Mouse (Mus musculus): ENCODE results near the gene Nelfb. TPM values are rescaled to one million over a fixed set of nuclear protein-coding genes. Genes with fewer than 3 reads are reported as not detected.

Nelfb gene
- polyA plus RNA-seq, 1 experiment from 2014 or later, result 102 TPM

DNA sequence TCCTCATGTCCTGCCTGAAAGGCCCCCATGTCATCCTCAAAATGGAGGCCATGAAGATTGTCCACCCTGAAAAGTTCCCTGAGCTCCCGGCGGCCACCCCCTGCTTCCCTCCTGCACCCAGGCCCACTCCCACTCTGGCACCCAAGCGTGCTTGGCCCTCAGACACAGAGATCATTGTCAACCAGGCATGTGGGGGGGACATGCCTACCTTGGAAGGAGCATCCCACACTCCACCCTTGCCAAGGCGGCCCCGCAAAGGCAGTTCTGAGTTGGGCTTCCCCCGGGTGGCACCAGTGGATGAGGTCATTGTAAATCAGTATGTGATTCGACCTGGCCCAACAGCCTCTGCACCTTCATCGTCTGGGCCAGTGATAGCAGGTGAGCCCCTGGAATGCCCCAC lies 32.1 kb upstream of the Nelfb start:
- H3K9ac ChIP-seq (ENCODE audit: low read length), result no peak overlapping the region
- no peak overlapping the region for H3K4me3 ChIP-seq (ENCODE audit: low read depth, low read length)
- ATAC-seq (ENCODE audit: low FRiP score), result no peak

DNA sequence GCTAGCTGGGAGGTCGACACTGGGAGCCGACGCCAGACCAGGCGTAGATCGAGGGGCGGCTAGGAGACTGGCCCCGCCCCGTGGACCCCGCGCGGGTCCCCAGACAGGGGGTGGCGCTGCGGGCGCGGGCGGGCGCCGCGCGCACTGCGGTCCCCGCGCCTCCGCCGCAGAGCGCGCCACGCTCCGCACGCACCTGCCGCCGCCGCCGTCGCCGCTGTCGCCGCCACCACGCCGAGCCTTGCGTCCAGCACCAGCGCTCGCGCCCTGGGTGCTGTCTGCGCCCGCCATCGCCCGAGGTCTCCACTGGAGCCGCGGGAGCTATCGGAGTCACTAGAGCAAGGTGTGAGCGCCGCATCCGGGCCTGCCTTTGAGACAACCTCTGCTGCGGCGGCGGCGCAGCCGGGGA lies 30.8 kb upstream of the Nelfb start, which contains the start of the genes Rnf208 and Cysrt1:
Rnf208 (plus strand) TSS at position 155 of the 406 bp plus-strand sequence.
Cysrt1 (minus strand) TSS at position 352 of the 406 bp plus-strand sequence.
- H3K9ac ChIP-seq (ENCODE audit: low read length), result peak within 1 kb of the TSS; percentile 57
- no peak within 1 kb of the TSS for H3K27ac ChIP-seq (ENCODE audit: low read depth, low read length)
- H3K4me3 ChIP-seq (ENCODE audit: low read depth, low read length), result peak within 1 kb of the TSS; percentile 43
- under 1% methylated on average over 24 of the region's 59 CpGs for WGBS
- peak; percentile 62 for ATAC-seq (ENCODE audit: low FRiP score)
- no peaks in the 10 kb centered on the region for H3K36me3 ChIP-seq (ENCODE audit: control insufficient read depth, insufficient read depth, low read length)
- H3K27me3 ChIP-seq (ENCODE audit: control insufficient read depth, insufficient read depth, low read length), result peaks cover 6% of the 10 kb centered on the region
- H3K4me1 ChIP-seq (ENCODE audit: control insufficient read depth, insufficient read depth, low read length), result peaks cover 18% of the 10 kb centered on the region
- H3K4me2 ChIP-seq, result peak within 1 kb of the TSS; percentile 63
- H3K9me3 ChIP-seq (ENCODE audit: control insufficient read depth, low read length), result no peaks in the 10 kb centered on the region
- DNase-seq (ENCODE audit: low spot score, missing footprints), result peak; percentile 88

More for the DNA sequence above, 32.1 kb upstream of the Nelfb start:
- Histone ChIP-seq H3K9me3 (ENCODE audit: control insufficient read depth, low read length) (no peaks in the 10 kb centered on the region), H3K27ac (ENCODE audit: low read depth, low read length) (no peak overlapping the region), H3K27me3 (ENCODE audit: control insufficient read depth, insufficient read depth, low read length) (peaks cover 6% of the 10 kb centered on the region), H3K36me3 (ENCODE audit: control insufficient read depth, insufficient read depth, low read length) (no peaks in the 10 kb centered on the region; the same call in none of the 2 replicates), H3K4me2 (peak overlapping the region; percentile 63), H3K4me1 (ENCODE audit: control insufficient read depth, insufficient read depth, low read length) (peaks cover 18% of the 10 kb centered on the region)
- whole genome bisulfite sequencing, result 81% methylated on average over 8 of the region's 8 CpGs
- no peak for DNase-seq (ENCODE audit: low spot score, missing footprints)

DNA sequence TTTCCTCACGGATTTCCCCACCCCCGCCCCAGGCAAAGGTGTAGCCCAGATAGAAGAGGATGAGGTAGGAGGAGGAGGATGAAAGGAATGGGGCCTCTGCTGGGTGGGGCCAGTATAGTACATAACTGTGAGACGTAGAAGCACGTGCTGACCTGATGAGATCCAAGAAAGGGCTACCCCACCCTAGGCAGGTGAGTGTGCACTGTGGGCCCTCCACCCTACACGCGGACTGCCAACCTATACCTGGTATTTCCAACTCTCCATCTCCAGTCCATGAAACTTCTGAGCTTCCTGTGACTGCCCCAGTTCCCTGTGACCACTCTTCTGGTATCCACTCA lies 30.1 kb upstream of the Nelfb start:
- no peaks in the 10 kb centered on the region for H3K9me3 ChIP-seq (ENCODE audit: control insufficient read depth, low read length)
- no peak overlapping the region for H3K27ac ChIP-seq (ENCODE audit: low read depth, low read length)
- peak; percentile 91 for DNase-seq (ENCODE audit: low spot score, missing footprints)

DNA sequence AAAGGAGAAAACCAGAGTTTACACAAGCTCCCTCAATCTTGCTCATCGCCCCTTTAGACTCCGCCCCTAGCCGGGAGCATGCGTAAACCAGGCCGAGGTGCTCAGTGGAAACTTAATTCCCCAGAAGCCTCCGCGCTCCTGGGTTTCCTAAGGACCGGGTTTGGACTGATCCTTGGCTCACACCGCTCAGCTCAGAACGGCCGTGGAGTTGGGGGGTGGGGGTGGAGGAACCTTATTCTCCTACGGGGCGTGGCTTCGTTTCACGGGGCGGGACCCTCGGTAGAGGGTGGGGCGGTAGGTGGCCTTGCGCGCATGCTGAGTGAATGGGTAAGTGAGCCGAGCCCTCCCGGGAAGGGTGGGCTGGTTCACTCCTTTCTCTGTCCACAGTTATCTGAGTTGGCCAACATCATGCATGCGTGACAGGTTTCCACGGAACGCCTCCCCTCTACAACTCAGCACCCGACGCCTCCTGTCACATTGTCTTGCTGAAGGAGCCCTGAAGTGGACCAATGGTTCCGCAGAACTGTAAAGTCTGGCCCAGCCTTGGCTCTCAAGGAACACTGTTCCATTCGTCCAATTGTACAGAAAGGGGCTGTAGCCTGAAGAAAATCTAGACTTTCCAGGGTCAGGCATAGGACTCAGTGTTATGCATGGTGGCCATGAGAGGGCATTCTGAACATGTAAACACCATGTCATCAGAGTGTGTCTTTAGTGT lies 29.6 kb upstream of the Nelfb start:
- Histone ChIP-seq H3K27ac (ENCODE audit: low read depth, low read length) (no peak overlapping the region), H3K9ac (ENCODE audit: low read length) (peak overlapping the region; percentile 17), H3K27me3 (ENCODE audit: control insufficient read depth, insufficient read depth, low read length) (peaks cover 6% of the 10 kb centered on the region), H3K36me3 (ENCODE audit: control insufficient read depth, insufficient read depth, low read length) (no peaks in the 10 kb centered on the region), H3K4me3 (ENCODE audit: low read depth, low read length) (peak overlapping the region; percentile 43), H3K9me3 (ENCODE audit: control insufficient read depth, low read length) (no peaks in the 10 kb centered on the region), H3K4me1 (ENCODE audit: control insufficient read depth, insufficient read depth, low read length) (peaks cover 18% of the 10 kb centered on the region), H3K4me2 (peak overlapping the region; percentile 63)
- peak; percentile 72 for ATAC-seq (ENCODE audit: low FRiP score)
- 1% methylated on average over 29 of the region's 29 CpGs for WGBS
- DNase-seq (ENCODE audit: low spot score, missing footprints), result peak; percentile 96

More for the DNA sequence above, 30.1 kb upstream of the Nelfb start:
- 17% methylated on average over 6 of the region's 6 CpGs for WGBS
- peaks cover 18% of the 10 kb centered on the region for H3K4me1 ChIP-seq (ENCODE audit: control insufficient read depth, insufficient read depth, low read length)
- H3K36me3 ChIP-seq (ENCODE audit: control insufficient read depth, insufficient read depth, low read length), result no peaks in the 10 kb centered on the region
- peak overlapping the region; percentile 63 for H3K4me2 ChIP-seq
- H3K27me3 ChIP-seq (ENCODE audit: control insufficient read depth, insufficient read depth, low read length), result peaks cover 6% of the 10 kb centered on the region
- ATAC-seq (ENCODE audit: low FRiP score), result peak; percentile 18; the same call in 1 of the 2 replicates
- peak overlapping the region; percentile 57 for H3K9ac ChIP-seq (ENCODE audit: low read length)
- peak overlapping the region; percentile 43 for H3K4me3 ChIP-seq (ENCODE audit: low read depth, low read length)

DNA sequence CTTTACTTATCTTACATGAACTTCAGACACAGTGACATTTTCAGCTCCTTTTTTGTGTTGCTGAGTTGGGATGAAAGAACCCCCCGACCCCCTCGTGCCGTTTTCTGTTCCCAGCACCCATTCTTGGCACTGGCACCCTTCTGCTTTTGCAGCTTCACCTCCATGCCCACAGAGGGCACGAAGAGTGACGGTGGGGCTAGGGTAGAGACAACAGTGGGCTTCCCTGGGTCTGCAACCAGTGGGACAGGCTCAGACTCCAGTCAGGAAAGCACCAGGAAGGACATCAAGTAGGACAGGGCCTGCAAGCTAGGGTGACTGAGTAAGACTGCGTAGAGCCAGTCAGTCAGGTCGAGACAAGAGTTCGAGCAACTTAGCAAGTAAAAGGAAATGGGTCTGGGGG lies 29.0 kb upstream of the Nelfb start:
- H3K9me3 ChIP-seq (ENCODE audit: control insufficient read depth, low read length), result no peaks in the 10 kb centered on the region
- ATAC-seq (ENCODE audit: low FRiP score) (peak; percentile 10; the same call in 1 of the 2 replicates), DNase-seq (ENCODE audit: low spot score, missing footprints) (no peak)
- peak overlapping the region; percentile 63 for H3K4me2 ChIP-seq
- no peaks in the 10 kb centered on the region for H3K36me3 ChIP-seq (ENCODE audit: control insufficient read depth, insufficient read depth, low read length)
- H3K4me3 ChIP-seq (ENCODE audit: low read depth, low read length), result peak overlapping the region; percentile 43
- no peak overlapping the region for H3K27ac ChIP-seq (ENCODE audit: low read depth, low read length)
- 46% methylated on average over 8 of the region's 8 CpGs for WGBS
- H3K4me1 ChIP-seq (ENCODE audit: control insufficient read depth, insufficient read depth, low read length), result peaks cover 18% of the 10 kb centered on the region
- peak overlapping the region; percentile 25; the same call in 1 of the 2 replicates for H3K9ac ChIP-seq (ENCODE audit: low read length)
- peaks cover 6% of the 10 kb centered on the region for H3K27me3 ChIP-seq (ENCODE audit: control insufficient read depth, insufficient read depth, low read length)

DNA sequence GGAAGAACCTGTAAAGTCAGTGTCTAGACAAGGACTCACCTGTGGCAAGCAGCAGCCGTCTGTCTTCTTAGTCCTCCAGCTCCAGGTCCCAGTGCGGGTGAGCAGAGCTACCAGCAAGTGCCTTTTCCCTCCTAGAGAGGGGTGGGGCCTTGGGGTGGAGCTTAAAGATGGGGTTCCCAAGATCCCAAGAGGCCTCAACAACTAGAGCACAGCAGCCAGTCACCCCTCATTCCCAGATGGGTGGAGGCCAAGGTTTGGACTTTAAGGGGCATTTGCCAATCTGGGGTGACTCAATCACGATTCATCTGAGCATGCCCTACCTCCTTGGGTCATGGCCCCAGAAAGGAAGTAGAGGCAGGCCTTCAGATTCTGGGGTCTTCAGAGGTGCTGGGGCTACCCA lies 28.5 kb upstream of the Nelfb start:
- Histone ChIP-seq H3K27me3 (ENCODE audit: control insufficient read depth, insufficient read depth, low read length) (peaks cover 6% of the 10 kb centered on the region), H3K4me2 (no peak overlapping the region), H3K9me3 (ENCODE audit: control insufficient read depth, low read length) (no peaks in the 10 kb centered on the region), H3K4me1 (ENCODE audit: control insufficient read depth, insufficient read depth, low read length) (peaks cover 18% of the 10 kb centered on the region), H3K4me3 (ENCODE audit: low read depth, low read length) (no peak overlapping the region), H3K27ac (ENCODE audit: low read depth, low read length) (no peak overlapping the region), H3K36me3 (ENCODE audit: control insufficient read depth, insufficient read depth, low read length) (no peaks in the 10 kb centered on the region), H3K9ac (ENCODE audit: low read length) (no peak overlapping the region)
- ATAC-seq (ENCODE audit: low FRiP score) (no peak), DNase-seq (ENCODE audit: low spot score, missing footprints) (peak; percentile 53)
- 90% methylated on average over 3 of the region's 3 CpGs for WGBS

DNA sequence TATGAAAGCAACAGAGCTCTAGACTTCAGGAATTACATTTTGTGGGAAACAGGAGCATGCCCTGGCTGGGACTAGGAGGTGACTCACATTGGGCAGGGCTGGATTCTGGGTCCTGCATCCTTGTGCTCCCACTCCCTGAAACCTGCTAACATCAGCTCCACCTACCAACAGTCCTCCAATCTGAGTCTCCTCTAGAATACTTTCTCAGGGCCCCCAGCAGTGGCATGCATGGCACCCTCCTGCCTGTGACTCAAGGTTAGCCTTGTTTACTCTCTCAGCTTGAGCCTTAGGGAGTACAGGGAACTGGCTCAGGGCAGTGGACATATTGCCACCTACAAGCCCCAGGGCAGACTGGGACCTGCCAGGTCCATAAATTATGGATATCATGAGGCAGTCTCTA lies 26.8 kb upstream of the Nelfb start:
- Histone ChIP-seq H3K4me2 (no peak overlapping the region), H3K27ac (ENCODE audit: low read depth, low read length) (no peak overlapping the region), H3K9me3 (ENCODE audit: control insufficient read depth, low read length) (no peaks in the 10 kb centered on the region), H3K9ac (ENCODE audit: low read length) (no peak overlapping the region), H3K27me3 (ENCODE audit: control insufficient read depth, insufficient read depth, low read length) (peaks cover 6% of the 10 kb centered on the region), H3K36me3 (ENCODE audit: control insufficient read depth, insufficient read depth, low read length) (no peaks in the 10 kb centered on the region), H3K4me1 (ENCODE audit: control insufficient read depth, insufficient read depth, low read length) (peaks cover 18% of the 10 kb centered on the region), H3K4me3 (ENCODE audit: low read depth, low read length) (no peak overlapping the region)
- no peak for ATAC-seq (ENCODE audit: low FRiP score)
- peak; percentile 57 for DNase-seq (ENCODE audit: low spot score, missing footprints)

DNA sequence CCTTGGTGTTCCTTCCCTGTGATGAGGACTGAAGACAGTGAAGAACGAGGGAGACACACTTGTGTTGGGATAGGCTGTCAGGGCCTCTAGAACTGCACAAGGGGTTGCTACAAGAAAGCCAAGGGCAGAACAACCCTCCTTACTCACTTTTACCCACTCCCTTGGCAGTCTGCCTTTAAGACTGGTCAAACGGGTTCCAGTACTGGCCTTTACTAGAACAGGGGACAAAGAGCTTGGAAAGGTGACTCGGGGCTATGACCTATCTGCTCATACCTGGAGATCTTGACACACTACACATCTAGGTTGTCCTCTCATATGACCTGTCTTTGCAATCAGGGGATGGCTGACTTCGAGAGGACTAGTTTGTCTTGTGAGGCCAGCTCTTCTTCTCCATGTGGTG lies 26.2 kb upstream of the Nelfb start:
- Histone ChIP-seq H3K4me2 (no peak overlapping the region), H3K4me3 (ENCODE audit: low read depth, low read length) (no peak overlapping the region), H3K9ac (ENCODE audit: low read length) (no peak overlapping the region), H3K36me3 (ENCODE audit: control insufficient read depth, insufficient read depth, low read length) (no peaks in the 10 kb centered on the region), H3K9me3 (ENCODE audit: control insufficient read depth, low read length) (no peaks in the 10 kb centered on the region), H3K4me1 (ENCODE audit: control insufficient read depth, insufficient read depth, low read length) (peaks cover 14% of the 10 kb centered on the region), H3K27me3 (ENCODE audit: control insufficient read depth, insufficient read depth, low read length) (peaks cover 6% of the 10 kb centered on the region), H3K27ac (ENCODE audit: low read depth, low read length) (no peak overlapping the region)
- ATAC-seq (ENCODE audit: low FRiP score) (no peak), DNase-seq (ENCODE audit: low spot score, missing footprints) (peak; percentile 66)
- WGBS, result 70% methylated on average over 4 of the region's 4 CpGs

DNA sequence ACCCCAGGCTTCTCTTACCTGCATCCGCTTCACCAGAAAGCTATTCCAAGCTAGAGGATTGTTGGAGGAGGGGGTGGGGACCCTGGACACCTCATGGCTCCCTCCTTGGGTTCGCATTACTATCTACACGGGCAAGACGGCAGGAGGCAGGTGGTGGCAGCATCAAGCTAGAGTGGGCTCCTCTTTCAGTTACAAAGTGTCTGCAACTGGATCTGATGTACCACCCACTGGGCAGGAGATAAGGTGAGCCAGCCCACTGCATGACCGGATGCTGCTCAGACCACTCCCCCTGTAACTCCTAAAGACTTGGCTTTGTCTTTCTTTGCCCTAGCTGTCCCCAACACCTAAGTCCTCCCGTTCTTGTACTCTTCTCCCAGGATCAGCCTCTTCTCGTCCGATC lies 25.3 kb upstream of the Nelfb start, which contains the start of gene Rnf224:
Rnf224 (minus strand) TSS at position 174 of the 400 bp plus-strand sequence.
- Histone ChIP-seq H3K27ac (ENCODE audit: low read depth, low read length) (no peak within 1 kb of the TSS), H3K4me2 (no peak within 1 kb of the TSS), H3K9ac (ENCODE audit: low read length) (no peak within 1 kb of the TSS), H3K27me3 (ENCODE audit: control insufficient read depth, insufficient read depth, low read length) (peaks cover 4% of the 10 kb centered on the region), H3K4me3 (ENCODE audit: low read depth, low read length) (no peak within 1 kb of the TSS), H3K9me3 (ENCODE audit: control insufficient read depth, low read length) (no peaks in the 10 kb centered on the region), H3K36me3 (ENCODE audit: control insufficient read depth, insufficient read depth, low read length) (no peaks in the 10 kb centered on the region), H3K4me1 (ENCODE audit: control insufficient read depth, insufficient read depth, low read length) (peaks cover 9% of the 10 kb centered on the region)
- DNase-seq (ENCODE audit: low spot score, missing footprints), result peak; percentile 67
- no peak for ATAC-seq (ENCODE audit: low FRiP score)
- WGBS, result 40% methylated on average over 8 of the region's 8 CpGs

All from midbrain, embryonic 11.5 days (tissue).